Mouse (Mus musculus) gonadal fat pad, adult 2 months (tissue): Measurements from ENCODE around the gene Kdelc1. TPM values are rescaled to one million over a fixed set of nuclear protein-coding genes. Genes with fewer than 3 reads are reported as not detected.

Source experiments
- DNase-seq: peaks from one replicate; pipeline ENCODE4 v3.0.0-alpha.2; 2012; ENCODE audit warnings: low read depth
- polyA plus RNA-seq: library from polyadenylated mRNA; depleted of rRNA; stranded (reverse); fragments of >200 nt; gene quantifications from 2 replicates; pipeline ENCODE4 v1.2.3, GENCODE M21; 2012; rRNA removed

Gene Kdelc1
- 10.4 and 12.2 TPM in 2 replicates for polyA plus RNA-seq

GRCm38 (mm10) chr1:44118239-44119054 lies at the start of gene Kdelc1, which contains the start of gene Bivm:
TSS of gene Kdelc1 (minus strand) at chr1:44118808.
TSS of gene Bivm (plus strand) at chr1:44118957.
- peak; percentile 75 for DNase-seq

GRCm38 (mm10) chr1:44167859-44168383 lies 49.3 kb upstream of the Kdelc1 start:
- DNase-seq = no peak

- no peak for DNase-seq
Measured at GRCm38 (mm10) chr1:44162389-44162788, 43.8 kb upstream of the Kdelc1 start.

GRCm38 (mm10) chr1:44161818-44162217 lies 43.2 kb upstream of the Kdelc1 start:
- no peak for DNase-seq

- DNase-seq = no peak
Measured at GRCm38 (mm10) chr1:44158317-44158716, 39.7 kb upstream of the Kdelc1 start.

GRCm38 (mm10) chr1:44155287-44155686 lies 36.7 kb upstream of the Kdelc1 start:
- no peak for DNase-seq

- no peak for DNase-seq
Measured at GRCm38 (mm10) chr1:44148706-44149105, 30.1 kb upstream of the Kdelc1 start.

- DNase-seq = no peak
Measured at GRCm38 (mm10) chr1:44147563-44148381, 29.2 kb upstream of the Kdelc1 start, which contains the start of gene Ercc5. TSS of gene Ercc5 (plus strand) at chr1:44147744.

- no peak for DNase-seq
Measured at GRCm38 (mm10) chr1:44142747-44143146, 24.1 kb upstream of the Kdelc1 start.

- DNase-seq = no peak
Measured at GRCm38 (mm10) chr1:44140232-44140631, 21.6 kb upstream of the Kdelc1 start.

- no peak for DNase-seq
Measured at GRCm38 (mm10) chr1:44129929-44130581, 11.4 kb upstream of the Kdelc1 start.

- no peak for DNase-seq
Measured at GRCm38 (mm10) chr1:44125590-44125989, 7.0 kb upstream of the Kdelc1 start.

GRCm38 (mm10) chr1:44122256-44122655 lies 3.6 kb upstream of the Kdelc1 start:
- no peak for DNase-seq

- DNase-seq = no peak
Measured at GRCm38 (mm10) chr1:44120074-44120406, 1.4 kb upstream of the Kdelc1 start.

- no peak for DNase-seq
Measured at GRCm38 (mm10) chr1:44119201-44120073, 829 bp upstream of the Kdelc1 start.

GRCm38 (mm10) chr1:44117571-44117970 lies 1.0 kb downstream of the Kdelc1 start:
- no peak for DNase-seq

GRCm38 (mm10) chr1:44102939-44103338 lies 15.7 kb downstream of the Kdelc1 start:
- DNase-seq = no peak

GRCm38 (mm10) chr1:44102259-44102717 lies 16.3 kb downstream of the Kdelc1 start, which contains the start of gene Tex30:
TSS of gene Tex30 (minus strand) at chr1:44102441.
- peak; percentile 58 for DNase-seq

- DNase-seq = no peak
Measured at GRCm38 (mm10) chr1:44101448-44102225, 17.0 kb downstream of the Kdelc1 start.

- peak; percentile 12 for DNase-seq
Measured at GRCm38 (mm10) chr1:44064625-44065024, 54.0 kb downstream of the Kdelc1 start.
